Mouse (Mus musculus): ENCODE results near the gene Trex1. TPM values are rescaled to one million over a fixed set of nuclear protein-coding genes. Genes with fewer than 3 reads are reported as not detected.

Trex1 gene
- polyA plus RNA-seq, 2 experiments: 5.0 to 12.0 TPM

DNA sequence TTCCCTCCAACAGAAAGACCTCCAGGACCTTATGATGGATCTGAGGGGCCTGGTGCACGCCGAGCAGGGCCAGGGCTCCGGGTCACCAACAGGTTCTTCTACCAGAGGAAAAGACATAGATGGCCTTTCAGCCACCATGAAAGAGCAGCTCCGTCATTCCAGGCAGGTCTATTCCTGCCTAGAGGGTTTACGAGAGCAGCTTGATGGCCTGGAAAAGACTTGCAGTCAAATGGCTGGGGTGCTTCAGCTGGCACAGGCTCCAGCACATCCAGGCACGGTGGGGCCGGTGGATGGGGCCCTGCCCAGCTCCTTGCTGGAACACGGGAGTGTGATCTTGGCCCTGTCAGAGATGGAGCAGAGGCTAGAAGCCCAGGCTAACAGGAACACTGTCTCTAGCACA lies 32.3 kb upstream of the Trex1 start:
- Histone ChIP-seq H3K27ac (no peak overlapping the region), H3K27me3 (ENCODE audit: control insufficient read depth, insufficient read depth, low read length) (peaks cover 28% of the 10 kb centered on the region), H3K9ac (replicated peaks) (no peak overlapping the region), H3K4me1 (replicated peaks; ENCODE audit: control insufficient read depth in 2 of 2, insufficient read depth in 2 of 2, low read length in 1 of 2) (peaks cover 0 to 6% of the 10 kb centered on the region in 2 experiments; a peak in 1 of 4 replicates), H3K4me3 (ENCODE audit: insufficient read depth in 1 of 2, low read depth in 2 of 2, low read length in 2 of 2) (no peak overlapping the region), H3K36me3 (replicated peaks; ENCODE audit: control insufficient read depth, insufficient read depth, low read depth) (peaks cover 12% of the 10 kb centered on the region), H3K9me3 (ENCODE audit: control insufficient read depth, low read length) (no peaks in the 10 kb centered on the region), H3K4me2 (ENCODE audit: low read depth) (no peak overlapping the region)
- no peak for ATAC-seq (ENCODE audit: insufficient read depth)
- TF ChIP-seq EP300 (IDR thresholded peaks at IDR 0.05; ENCODE audit: low read depth): no peak
- no peak for TF ChIP-seq CTCF (IDR thresholded peaks at IDR 0.05; ENCODE audit: low read depth)
- WGBS (ENCODE audit: insufficient replicate concordance): 85% methylated on average over 8 of the region's 8 CpGs
- DNase-seq (ENCODE audit: low read depth in 3 of 3, low spot score in 3 of 3): no peak

GRCm38 (mm10) chr9:109090446-109090845 lies 30.9 kb upstream of the Trex1 start:
- no peak overlapping the region for H3K9ac ChIP-seq (replicated peaks)
- peaks cover 14% of the 10 kb centered on the region for H3K27me3 ChIP-seq (ENCODE audit: control insufficient read depth, insufficient read depth, low read length)
- no peak overlapping the region for H3K4me3 ChIP-seq (ENCODE audit: insufficient read depth in 1 of 2, low read depth in 2 of 2, low read length in 2 of 2)
- H3K4me1 ChIP-seq (replicated peaks; ENCODE audit: control insufficient read depth in 2 of 2, insufficient read depth in 2 of 2, low read length in 1 of 2): peaks cover 0 to 5% of the 10 kb centered on the region in 2 experiments; a peak in 1 of 4 replicates
- no peak overlapping the region for H3K4me2 ChIP-seq (ENCODE audit: low read depth)
- peaks cover 12% of the 10 kb centered on the region for H3K36me3 ChIP-seq (replicated peaks; ENCODE audit: control insufficient read depth, insufficient read depth, low read depth)
- H3K27ac ChIP-seq: no peak overlapping the region
- no peaks in the 10 kb centered on the region for H3K9me3 ChIP-seq (ENCODE audit: control insufficient read depth, low read length)
- ATAC-seq (ENCODE audit: insufficient read depth): no peak
- TF ChIP-seq CTCF (IDR thresholded peaks at IDR 0.05; ENCODE audit: low read depth) (no peak), EP300 (IDR thresholded peaks at IDR 0.05; ENCODE audit: low read depth) (no peak)
- 73% methylated on average over 15 of the region's 15 CpGs for WGBS (ENCODE audit: insufficient replicate concordance)
- DNase-seq (ENCODE audit: low read depth in 3 of 3, low spot score in 3 of 3): no peak

DNA sequence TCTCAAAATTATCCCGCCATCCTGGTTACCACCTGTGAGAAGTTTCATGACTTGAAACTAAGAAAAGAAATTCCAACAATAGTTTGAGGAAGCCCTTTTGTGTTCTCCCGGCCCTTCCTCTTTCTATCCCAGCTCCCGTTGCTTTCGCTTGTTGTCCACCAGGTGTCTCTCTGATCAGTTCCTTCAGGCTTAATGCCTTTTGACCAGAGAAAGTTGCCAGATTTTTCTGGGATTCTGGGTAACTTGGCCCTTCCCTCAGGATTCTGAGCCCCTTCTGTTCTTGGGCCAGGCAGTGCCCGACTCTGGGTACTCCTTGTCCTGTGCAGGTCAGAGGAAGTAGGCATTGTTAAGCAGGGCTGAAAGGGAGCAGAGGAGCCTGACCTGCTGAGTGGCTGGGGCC lies 28.5 kb upstream of the Trex1 start:
- WGBS (ENCODE audit: insufficient replicate concordance): 25% methylated on average over 5 of the region's 5 CpGs
- ATAC-seq (ENCODE audit: insufficient read depth): no peak
- Histone ChIP-seq H3K9me3 (ENCODE audit: control insufficient read depth, low read length) (no peaks in the 10 kb centered on the region), H3K4me3 (ENCODE audit: insufficient read depth in 1 of 2, low read depth in 2 of 2, low read length in 2 of 2) (no peak overlapping the region), H3K9ac (replicated peaks) (no peak overlapping the region), H3K4me1 (replicated peaks; ENCODE audit: control insufficient read depth in 2 of 2, insufficient read depth in 2 of 2, low read length in 1 of 2) (peaks cover under 1 to 5% of the 10 kb centered on the region in 2 experiments), H3K36me3 (replicated peaks; ENCODE audit: control insufficient read depth, insufficient read depth, low read depth) (peaks cover 12% of the 10 kb centered on the region), H3K4me2 (ENCODE audit: low read depth) (no peak overlapping the region), H3K27me3 (ENCODE audit: control insufficient read depth, insufficient read depth, low read length) (no peaks in the 10 kb centered on the region), H3K27ac (no peak overlapping the region)
- TF ChIP-seq CTCF (IDR thresholded peaks at IDR 0.05; ENCODE audit: low read depth): peak; percentile 44
- no peak for TF ChIP-seq EP300 (IDR thresholded peaks at IDR 0.05; ENCODE audit: low read depth)
- DNase-seq (ENCODE audit: low read depth in 3 of 3, low spot score in 3 of 3): no peak

DNA sequence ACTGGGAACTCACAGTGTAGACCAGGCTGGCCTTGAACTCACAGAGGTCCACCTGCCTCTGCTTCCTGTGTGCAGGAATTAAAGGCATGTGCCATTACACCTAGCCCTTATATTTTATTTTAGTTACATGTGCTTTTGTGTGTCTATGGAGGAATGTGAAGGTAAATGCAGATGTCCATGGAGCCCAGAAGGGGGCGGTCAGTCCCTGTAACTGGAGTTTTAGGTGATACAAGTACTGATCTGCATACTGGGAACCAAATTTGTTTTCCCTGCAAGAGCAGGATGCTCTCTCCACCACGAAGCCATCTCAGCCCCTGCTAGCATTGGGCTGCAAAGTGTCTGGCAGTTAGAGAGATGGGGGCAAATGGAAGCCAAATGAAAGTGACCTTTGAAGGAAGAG lies 25.4 kb upstream of the Trex1 start:
- ATAC-seq (ENCODE audit: insufficient read depth) (no peak), DNase-seq (ENCODE audit: low read depth in 3 of 3, low spot score in 3 of 3) (no peak)
- Histone ChIP-seq H3K4me2 (ENCODE audit: low read depth) (no peak overlapping the region), H3K4me1 (replicated peaks; ENCODE audit: control insufficient read depth in 2 of 2, insufficient read depth in 2 of 2, low read length in 1 of 2) (peaks cover 9% of the 10 kb centered on the region in 2 experiments), H3K4me3 (ENCODE audit: insufficient read depth in 1 of 2, low read depth in 2 of 2, low read length in 2 of 2) (no peak overlapping the region), H3K36me3 (replicated peaks; ENCODE audit: control insufficient read depth, insufficient read depth, low read depth) (peaks cover 5% of the 10 kb centered on the region; the same call in 1 of the 2 replicates), H3K27me3 (ENCODE audit: control insufficient read depth, insufficient read depth, low read length) (no peaks in the 10 kb centered on the region), H3K9me3 (ENCODE audit: control insufficient read depth, low read length) (no peaks in the 10 kb centered on the region), H3K9ac (replicated peaks) (no peak overlapping the region), H3K27ac (no peak overlapping the region)
- WGBS (ENCODE audit: insufficient replicate concordance): 16% methylated on average over 2 of the region's 2 CpGs
- TF ChIP-seq CTCF (IDR thresholded peaks at IDR 0.05; ENCODE audit: low read depth): peak; percentile 59
- TF ChIP-seq EP300 (IDR thresholded peaks at IDR 0.05; ENCODE audit: low read depth): no peak

GRCm38 (mm10) chr9:109082124-109082800 lies 22.7 kb upstream of the Trex1 start, which contains the start of the genes Ccdc51 and Tma7:
Ccdc51 (plus strand) TSS chr9:109082493.
Tma7 (minus strand) TSS chr9:109082587.
- H3K9ac ChIP-seq (replicated peaks): peak within 1 kb of the TSS; percentile 92
- peak; percentile 99 for ATAC-seq (ENCODE audit: insufficient read depth)
- H3K27me3 ChIP-seq (ENCODE audit: control insufficient read depth, insufficient read depth, low read length): no peaks in the 10 kb centered on the region
- no peaks in the 10 kb centered on the region for H3K9me3 ChIP-seq (ENCODE audit: control insufficient read depth, low read length)
- WGBS (ENCODE audit: insufficient replicate concordance): under 1% methylated on average over 37 of the region's 37 CpGs
- peak; percentile 79 to 83 (median 82) for DNase-seq (ENCODE audit: low read depth in 3 of 3, low spot score in 3 of 3)
- peaks cover 7 to 9% of the 10 kb centered on the region in 2 experiments for H3K4me1 ChIP-seq (replicated peaks; ENCODE audit: control insufficient read depth in 2 of 2, insufficient read depth in 2 of 2, low read length in 1 of 2)
- H3K27ac ChIP-seq: peak within 1 kb of the TSS; percentile 63
- peak within 1 kb of the TSS; percentile 87 to 88 for H3K4me3 ChIP-seq (ENCODE audit: insufficient read depth in 1 of 2, low read depth in 2 of 2, low read length in 2 of 2)
- TF ChIP-seq CTCF (IDR thresholded peaks at IDR 0.05; ENCODE audit: low read depth) (no peak), EP300 (IDR thresholded peaks at IDR 0.05; ENCODE audit: low read depth) (no peak)
- peaks cover 9% of the 10 kb centered on the region for H3K36me3 ChIP-seq (replicated peaks; ENCODE audit: control insufficient read depth, insufficient read depth, low read depth)
- peak within 1 kb of the TSS; percentile 91 for H3K4me2 ChIP-seq (ENCODE audit: low read depth)
